Mouse (Mus musculus): ENCODE measurements around the gene Riok1.

Gene Riok1

GRCm38 (mm10) chr13:38036343-38037043 lies at the start of gene Riok1:
Gene Riok1 (plus strand): TSS chr13:38036995.
- no peak for DNase-seq (ENCODE audit: low read depth, low spot score)

GRCm38 (mm10) chr13:37989701-37990100 lies 47.1 kb upstream of the Riok1 start:
- no peak for DNase-seq (ENCODE audit: low read depth, low spot score)

GRCm38 (mm10) chr13:37992638-37993371 lies 44.0 kb upstream of the Riok1 start:
- DNase-seq (ENCODE audit: low read depth, low spot score): no peak

- DNase-seq (ENCODE audit: low read depth, low spot score): no peak
Measured at GRCm38 (mm10) chr13:37993376-37993703, 43.5 kb upstream of the Riok1 start.

GRCm38 (mm10) chr13:37993704-37994404 lies 42.9 kb upstream of the Riok1 start, which contains the start of gene Ssr1:
Gene Ssr1 (minus strand): TSS chr13:37994217.
- peak; percentile 85 for DNase-seq (ENCODE audit: low read depth, low spot score)

- no peak for DNase-seq (ENCODE audit: low read depth, low spot score)
Measured at GRCm38 (mm10) chr13:37994405-37994749, 42.4 kb upstream of the Riok1 start.

GRCm38 (mm10) chr13:37999713-38000112 lies 37.1 kb upstream of the Riok1 start:
- DNase-seq (ENCODE audit: low read depth, low spot score): peak; percentile 40

- no peak for DNase-seq (ENCODE audit: low read depth, low spot score)
Measured at GRCm38 (mm10) chr13:38002461-38002860, 34.3 kb upstream of the Riok1 start.

GRCm38 (mm10) chr13:38007972-38008371 lies 28.8 kb upstream of the Riok1 start:
- no peak for DNase-seq (ENCODE audit: low read depth, low spot score)

- no peak for DNase-seq (ENCODE audit: low read depth, low spot score)
Measured at GRCm38 (mm10) chr13:38009721-38010408, 26.9 kb upstream of the Riok1 start.

GRCm38 (mm10) chr13:38010444-38010910 lies 26.3 kb upstream of the Riok1 start:
- DNase-seq (ENCODE audit: low read depth, low spot score): no peak

- DNase-seq (ENCODE audit: low read depth, low spot score): no peak
Measured at GRCm38 (mm10) chr13:38012436-38012835, 24.4 kb upstream of the Riok1 start.

GRCm38 (mm10) chr13:38015591-38015990 lies 21.2 kb upstream of the Riok1 start:
- DNase-seq (ENCODE audit: low read depth, low spot score): no peak

- DNase-seq (ENCODE audit: low read depth, low spot score): no peak
Measured at GRCm38 (mm10) chr13:38018791-38019190, 18.0 kb upstream of the Riok1 start.

GRCm38 (mm10) chr13:38025874-38026273 lies 10.9 kb upstream of the Riok1 start:
- no peak for DNase-seq (ENCODE audit: low read depth, low spot score)

GRCm38 (mm10) chr13:38027618-38028248 lies 9.1 kb upstream of the Riok1 start:
- no peak for DNase-seq (ENCODE audit: low read depth, low spot score)

GRCm38 (mm10) chr13:38028407-38028806 lies 8.4 kb upstream of the Riok1 start:
- no peak for DNase-seq (ENCODE audit: low read depth, low spot score)

- DNase-seq (ENCODE audit: low read depth, low spot score): peak; percentile 95
Measured at GRCm38 (mm10) chr13:38037044-38037687, 371 bp downstream of the Riok1 start, which contains the start of gene Cage1. Gene Cage1 (minus strand): TSS chr13:38037069.

- DNase-seq (ENCODE audit: low read depth, low spot score): peak; percentile 17
Measured at GRCm38 (mm10) chr13:38037811-38038210, 1.0 kb downstream of the Riok1 start.

- DNase-seq (ENCODE audit: low read depth, low spot score): no peak
Measured at GRCm38 (mm10) chr13:38049888-38050287, 13.1 kb downstream of the Riok1 start.

- DNase-seq (ENCODE audit: low read depth, low spot score): no peak
Measured at GRCm38 (mm10) chr13:38062678-38063077, 25.9 kb downstream of the Riok1 start.
